Mouse (Mus musculus) brown adipose tissue, adult 24 weeks (tissue): ENCODE data around the gene Cnih1. TPM values are rescaled to one million over a fixed set of nuclear protein-coding genes. Genes with fewer than 3 reads are reported as not detected.
A peak's percentile ranks its signal among the peaks of the same experiment; 100 is the strongest.
"Not testable (repeated sequence)": the region's sequence is repeated elsewhere in the genome, so short reads cannot be mapped to it uniquely, and the experiment has no call there.

Experiments used
- H3K27ac ChIP-seq: fragments of 200-500 bp; replicated peaks from 2 replicates; pipeline ENCODE4 v1.5.1; 2012; ENCODE audit warnings: low read depth, mild to moderate bottlenecking, low read length
- H3K4me1 ChIP-seq: fragments of 200-500 bp; 2 replicates; pipeline ENCODE4 v1.6.1; 2012; ENCODE audit warnings: low read length, mixed read lengths; ENCODE audit not compliant: control insufficient read depth, insufficient read depth, insufficient read length
- H3K4me3 ChIP-seq: fragments of 200-500 bp; 2 replicates; pipeline ENCODE4 v1.5.1; 2012; ENCODE audit warnings: low read depth, mild to moderate bottlenecking, low read length, moderate library complexity; ENCODE audit not compliant: insufficient read depth
- polyA plus RNA-seq: library from polyadenylated mRNA; stranded (reverse); fragments of >200 nt; gene quantifications from 2 replicates; pipeline ENCODE4 v1.2.4, GENCODE M21; 2012; ENCODE audit not compliant: missing spikeins, insufficient read depth, insufficient read length

Gene Cnih1
- polyA plus RNA-seq = 95.9 and 138 TPM in 2 replicates

- Histone ChIP-seq H3K27ac (peak within 1 kb of the TSS; percentile 60), H3K4me1 (peaks cover 9% of the 10 kb centered on the region), H3K4me3 (peak within 1 kb of the TSS; percentile 91)
Measured at GRCm38 (mm10) chr14:46787787-46788504, at the start of gene Cnih1. TSS of gene Cnih1 (minus strand) at chr14:46788411.

GRCm38 (mm10) chr14:46832354-46833272, 44.4 kb upstream of the Cnih1 start:
- Histone ChIP-seq H3K4me3 (peak overlapping the region; percentile 86), H3K27ac (peak overlapping the region; percentile 71), H3K4me1 (peaks cover 9% of the 10 kb centered on the region)

GRCm38 (mm10) chr14:46831837-46832333, 43.7 kb upstream of the Cnih1 start, which contains the start of gene Cgrrf1:
TSS of gene Cgrrf1 (plus strand) at chr14:46832125.
- Histone ChIP-seq H3K4me3 (peak within 1 kb of the TSS; percentile 86), H3K27ac (peak within 1 kb of the TSS; percentile 82), H3K4me1 (peaks cover 8% of the 10 kb centered on the region)

- Histone ChIP-seq H3K4me1 (peaks cover 6% of the 10 kb centered on the region), H3K4me3 (peak overlapping the region; percentile 86), H3K27ac (peak overlapping the region; percentile 82)
Measured at GRCm38 (mm10) chr14:46831295-46831694, 43.1 kb upstream of the Cnih1 start.

GRCm38 (mm10) chr14:46827430-46827829, 39.2 kb upstream of the Cnih1 start:
- H3K4me1 ChIP-seq = peaks cover 2% of the 10 kb centered on the region; the same call in 1 of the 2 replicates
- no peak overlapping the region for H3K4me3 ChIP-seq
- H3K27ac ChIP-seq = no peak overlapping the region

- H3K27ac ChIP-seq = no peak overlapping the region
- H3K4me1 ChIP-seq = peaks cover 7% of the 10 kb centered on the region; the same call in 1 of the 2 replicates
- H3K4me3 ChIP-seq = no peak overlapping the region
Measured at GRCm38 (mm10) chr14:46823996-46824395, 35.8 kb upstream of the Cnih1 start.

- Histone ChIP-seq H3K27ac (peak within 1 kb of the TSS; percentile 95), H3K4me3 (peak within 1 kb of the TSS; percentile 95), H3K4me1 (peaks cover 7% of the 10 kb centered on the region; the same call in 1 of the 2 replicates)
Measured at GRCm38 (mm10) chr14:46821873-46822716, 33.9 kb upstream of the Cnih1 start, which contains the start of gene Gmfb. TSS of gene Gmfb (minus strand) at chr14:46822242.

GRCm38 (mm10) chr14:46821271-46821872, 33.2 kb upstream of the Cnih1 start:
- peaks cover 7% of the 10 kb centered on the region; the same call in 1 of the 2 replicates for H3K4me1 ChIP-seq
- H3K27ac ChIP-seq = peak overlapping the region; percentile 95
- H3K4me3 ChIP-seq = peak overlapping the region; percentile 95

- not testable (repeated sequence) for H3K27ac ChIP-seq, H3K4me1 ChIP-seq, H3K4me3 ChIP-seq
Measured at GRCm38 (mm10) chr14:46819961-46820360, 31.8 kb upstream of the Cnih1 start.

GRCm38 (mm10) chr14:46818743-46819142, 30.5 kb upstream of the Cnih1 start:
- H3K4me3 ChIP-seq = no peak overlapping the region
- H3K4me1 ChIP-seq = peaks cover 7% of the 10 kb centered on the region; the same call in 1 of the 2 replicates
- no peak overlapping the region for H3K27ac ChIP-seq

GRCm38 (mm10) chr14:46816916-46817622, 28.9 kb upstream of the Cnih1 start:
- Histone ChIP-seq H3K4me1 (peaks cover 7% of the 10 kb centered on the region; the same call in 1 of the 2 replicates), H3K27ac (no peak overlapping the region), H3K4me3 (no peak overlapping the region)

GRCm38 (mm10) chr14:46815640-46816039, 27.4 kb upstream of the Cnih1 start:
- peaks cover 7% of the 10 kb centered on the region; the same call in 1 of the 2 replicates for H3K4me1 ChIP-seq
- H3K4me3 ChIP-seq = no peak overlapping the region
- H3K27ac ChIP-seq = no peak overlapping the region

GRCm38 (mm10) chr14:46807927-46808326, 19.7 kb upstream of the Cnih1 start:
- Histone ChIP-seq H3K4me3 (no peak overlapping the region), H3K4me1 (peaks cover 2% of the 10 kb centered on the region; the same call in 1 of the 2 replicates), H3K27ac (no peak overlapping the region)
